Mouse (Mus musculus): ENCODE data around the gene Carf.

Carf gene

GRCm38 (mm10) chr1:60179932-60180783, 82.1 kb downstream of the Carf start, which contains the start of gene Nbeal1:
TSS of gene Nbeal1 (plus strand) at chr1:60180599.
- DNase-seq (ENCODE audit: low spot score in 2 of 2): peak; percentile 97 to 98

GRCm38 (mm10) chr1:60180784-60181221, 82.8 kb downstream of the Carf start:
- no peak for DNase-seq (ENCODE audit: low spot score in 2 of 2)

- DNase-seq (ENCODE audit: low spot score in 2 of 2): no peak
Measured at GRCm38 (mm10) chr1:60188454-60188853, 90.4 kb downstream of the Carf start.

- peak in 1 of 2 experiments; percentile 25 for DNase-seq (ENCODE audit: low spot score in 2 of 2)
Measured at GRCm38 (mm10) chr1:60196813-60197212, 98.8 kb downstream of the Carf start.

GRCm38 (mm10) chr1:60199006-60199405, 101.0 kb downstream of the Carf start:
- DNase-seq (ENCODE audit: low spot score in 2 of 2): no peak

Measured in spleen, postnatal 10 days (tissue).